Comparison of ENCODE assay signal across 8 mouse cellular contexts in genomic region chr9:123852449-123853390, GRCm38 (mm10). TPM values are rescaled to one million over a fixed set of nuclear protein-coding genes. Genes with fewer than 3 reads are reported as not detected.
DNase-seq lines count a peak whose midpoint lies in the region; ATAC-seq and TF ChIP-seq lines count a peak whose summit lies in the region.

No protein-coding gene starts in this region.

- H3K27ac ChIP-seq in heart, embryonic 13.5 days (replicated peaks) = 0 out of 2 replicates have a peak overlapping the region, but pooled peaks have one; percentile 40
- H3K27ac ChIP-seq in heart, postnatal 0 days (ENCODE audit: low read depth) = peak overlapping the region; percentile 63

- peak overlapping the region; percentile 48 for H3K4me3 ChIP-seq in heart, embryonic 13.5 days
- peak overlapping the region; percentile 37 for H3K4me3 ChIP-seq in heart, postnatal 0 days (ENCODE audit: low read depth, low read length)
- peak overlapping the region; percentile 89 for H3K4me3 ChIP-seq in megakaryocyte, embryonic 14.5 days (replicated peaks)

- TF ChIP-seq CTCF in heart, postnatal 0 days (IDR thresholded peaks at IDR 0.05; ENCODE audit: low read depth) = no peak

- no peak for DNase-seq in heart, postnatal 4 days
- DNase-seq in R1 (ENCODE audit: low read depth, low spot score) = peak; percentile 8
- no peak for DNase-seq in heart, postnatal 0 days (ENCODE audit: low spot score)
- DNase-seq in gastrocnemius, postnatal 25 days = no peak
- DNase-seq in frontal cortex, adult 2 months (ENCODE audit: extremely low spot score in 1 of 2, low spot score in 1 of 2) = no peak
- no peak for DNase-seq in right cerebral cortex, postnatal 14 days

- no peaks in the 10 kb centered on the region for H3K9me3 ChIP-seq in heart, embryonic 13.5 days
- no peaks in the 10 kb centered on the region for H3K9me3 ChIP-seq in heart, postnatal 0 days (replicated peaks; ENCODE audit: control insufficient read depth, low read length)
- H3K9me3 ChIP-seq in megakaryocyte, embryonic 14.5 days = no peaks in the 10 kb centered on the region

- H3K9ac ChIP-seq in heart, embryonic 13.5 days = peak overlapping the region; percentile 74
- peak overlapping the region; percentile 44; the same call in 1 of the 2 replicates for H3K9ac ChIP-seq in heart, postnatal 0 days (replicated peaks; ENCODE audit: low read depth, low read length)

- WGBS in heart, embryonic 13.5 days = 56% methylated on average over 5 of the region's 5 CpGs
- 50% methylated on average over 5 of the region's 5 CpGs for WGBS in heart, postnatal 0 days

- no peaks in the 10 kb centered on the region for H3K36me3 ChIP-seq in heart, embryonic 13.5 days
- no peaks in the 10 kb centered on the region for H3K36me3 ChIP-seq in heart, postnatal 0 days (replicated peaks; ENCODE audit: control insufficient read depth, insufficient read depth, low read length)
- peaks cover 18% of the 10 kb centered on the region for H3K36me3 ChIP-seq in megakaryocyte, embryonic 14.5 days (replicated peaks; ENCODE audit: low read length)

- ATAC-seq in heart, embryonic 13.5 days (ENCODE audit: extremely low read depth, insufficient number of reproducible peaks, low FRiP score, low TSS enrichment) = no peak
- ATAC-seq in heart, postnatal 0 days (ENCODE audit: insufficient read depth, low read depth) = no peak

- no peak for TF ChIP-seq EP300 in heart, postnatal 0 days (IDR thresholded peaks at IDR 0.05; ENCODE audit: low read depth)

- peak overlapping the region; percentile 73 for H3K4me2 ChIP-seq in heart, embryonic 13.5 days
- peak overlapping the region; percentile 60 for H3K4me2 ChIP-seq in heart, postnatal 0 days (ENCODE audit: low read depth, low read length)

- H3K4me1 ChIP-seq in heart, embryonic 13.5 days = peaks cover 23% of the 10 kb centered on the region
- H3K4me1 ChIP-seq in heart, postnatal 0 days (ENCODE audit: control insufficient read depth, insufficient read depth) = peaks cover 13% of the 10 kb centered on the region; the same call in 1 of the 2 replicates
- H3K4me1 ChIP-seq in megakaryocyte, embryonic 14.5 days = peaks cover 64% of the 10 kb centered on the region

- no peaks in the 10 kb centered on the region for H3K27me3 ChIP-seq in heart, embryonic 13.5 days (replicated peaks)
- H3K27me3 ChIP-seq in heart, postnatal 0 days (ENCODE audit: control insufficient read depth, insufficient read depth, low read length) = no peaks in the 10 kb centered on the region
- H3K27me3 ChIP-seq in megakaryocyte, embryonic 14.5 days (replicated peaks) = no peaks in the 10 kb centered on the region

RNA-seq across cellular contexts. Expression of gene Fyco1, which starts 1.0 kb away (rescaled TPM):
- polyA plus RNA-seq in heart, embryonic 13.5 days (2015; fragmentation: Nextera tagmentation; extraction: Ambion mirVana) = 23.9 and 27.0 TPM in 2 replicates
- 100 to 1,000 TPM; 156 to 161 TPM for total RNA-seq in heart, postnatal 4 days (2021)
- 62.5 and 82.7 TPM in 2 replicates for total RNA-seq in heart, postnatal 0 days (2014; rRNA removed; ENCODE audit: low replicate concordance)
- 35.3 and 40.9 TPM in 2 replicates for polyA plus RNA-seq in heart, postnatal 0 days (2015; fragmentation: Nextera tagmentation; extraction: Ambion mirVana)
- polyA plus RNA-seq in megakaryocyte, embryonic 14.5 days (2012; ENCODE audit: insufficient read depth, low replicate concordance) = 1.9 and 5.3 TPM in 2 replicates
- 100 to 1,000 TPM; 172 to 192 TPM for total RNA-seq in gastrocnemius, postnatal 25 days (2021)
- polyA plus RNA-seq in frontal cortex, adult 2 months (2012; rRNA removed) = 23.1 and 23.7 TPM in 2 replicates

RNA-seq across cellular contexts. Expression of gene Xcr1, which starts 9.1 kb away (rescaled TPM):
- polyA plus RNA-seq in heart, embryonic 13.5 days (2015; fragmentation: Nextera tagmentation; extraction: Ambion mirVana) = not detected in 2 replicates
- total RNA-seq in heart, postnatal 4 days (2021) = not detected
- not detected in 2 replicates for total RNA-seq in heart, postnatal 0 days (2014; rRNA removed; ENCODE audit: low replicate concordance)
- polyA plus RNA-seq in heart, postnatal 0 days (2015; fragmentation: Nextera tagmentation; extraction: Ambion mirVana) = 0.11 and 0.12 TPM in 2 replicates
- polyA plus RNA-seq in megakaryocyte, embryonic 14.5 days (2012; ENCODE audit: insufficient read depth, low replicate concordance) = not detected in 2 replicates
- total RNA-seq in gastrocnemius, postnatal 25 days (2021) = not detected
- not detected in 2 replicates for polyA plus RNA-seq in frontal cortex, adult 2 months (2012; rRNA removed)

RNA-seq across cellular contexts. Expression of gene Cxcr6, which starts 46.4 kb away (rescaled TPM):
- 0.17 and 0.23 TPM in 2 replicates for polyA plus RNA-seq in heart, embryonic 13.5 days (2015; fragmentation: Nextera tagmentation; extraction: Ambion mirVana)
- not detected for total RNA-seq in heart, postnatal 4 days (2021)
- not detected in 2 replicates for total RNA-seq in heart, postnatal 0 days (2014; rRNA removed; ENCODE audit: low replicate concordance)
- polyA plus RNA-seq in heart, postnatal 0 days (2015; fragmentation: Nextera tagmentation; extraction: Ambion mirVana) = 0.14 and 0.30 TPM in 2 replicates
- not detected in 2 replicates for polyA plus RNA-seq in megakaryocyte, embryonic 14.5 days (2012; ENCODE audit: insufficient read depth, low replicate concordance)
- total RNA-seq in gastrocnemius, postnatal 25 days (2021) = not detected
- 0.12 and 0.13 TPM in 2 replicates for polyA plus RNA-seq in frontal cortex, adult 2 months (2012; rRNA removed)

Comparison
In these comparisons a context has a peak if more than half of its experiments do, and no peak if none do; other contexts are left out.
1. H3K4me3 ChIP-seq: peak in every context shown above with its lines; median percentile 89 in megakaryocyte, embryonic 14.5 days; 48 in heart, embryonic 13.5 days; 37 in heart, postnatal 0 days.